Mouse (Mus musculus): ENCODE data around the gene Pax5.

DNA sequence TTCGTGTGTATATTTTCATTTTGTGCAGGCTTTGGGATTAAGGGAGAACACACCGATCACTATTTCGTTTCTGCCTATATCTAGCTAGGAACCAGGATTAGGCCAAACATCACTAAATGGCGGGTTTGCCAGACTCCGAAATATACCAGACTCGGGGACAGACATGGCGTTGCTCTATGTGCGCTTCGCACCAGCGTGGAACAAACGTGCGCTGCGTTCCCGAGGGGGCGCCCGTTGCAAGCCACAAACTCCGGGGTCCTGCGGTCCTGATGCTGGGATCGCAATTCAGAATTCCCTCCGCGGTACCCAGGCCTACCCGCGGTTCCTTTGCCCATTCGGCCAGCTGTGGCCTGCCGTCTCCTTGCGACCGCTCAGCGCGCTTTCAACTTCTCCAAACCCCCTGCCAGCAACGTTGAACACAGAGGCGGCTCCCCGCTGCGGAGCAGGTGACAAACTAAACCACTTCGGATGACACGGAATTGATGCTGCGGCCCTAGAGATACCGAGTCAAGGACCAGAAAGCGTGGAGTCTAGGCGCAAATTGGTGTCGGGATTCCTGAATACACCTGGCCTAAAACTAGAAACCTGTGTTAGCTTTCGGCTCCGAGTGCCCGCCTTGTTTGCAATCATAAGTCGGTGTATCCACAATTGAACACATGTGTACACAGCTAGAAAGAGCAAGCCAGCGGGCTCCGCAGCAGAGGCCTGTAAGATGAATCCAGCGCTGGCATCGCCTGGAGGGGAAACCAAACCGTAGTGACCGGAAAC, 2.7 kb upstream of the Pax5 start:
- TF ChIP-seq CTCF (IDR thresholded peaks at IDR 0.05; ENCODE audit: control insufficient read depth, insufficient read depth, insufficient read length) = no peak
- TF ChIP-seq USF1 (IDR thresholded peaks at IDR 0.05; ENCODE audit: low read depth) = no peak
- TF ChIP-seq MYOG (IDR thresholded peaks at IDR 0.05; ENCODE audit: control insufficient read depth, extremely low read depth, insufficient read length) = no peak
- no peak for TF ChIP-seq CEBPB (IDR thresholded peaks at IDR 0.05; ENCODE audit: low read depth)
- TF ChIP-seq FOSL1 (IDR thresholded peaks at IDR 0.05; ENCODE audit: insufficient read depth, low read length, poor library complexity, severe bottlenecking) = no peak
- TF ChIP-seq MAX (IDR thresholded peaks at IDR 0.05) = no peak
- TF ChIP-seq MYOD1 (IDR thresholded peaks at IDR 0.05; ENCODE audit: control insufficient read depth, insufficient read length, low read depth) = no peak
